Comparison of ENCODE assay signal across 8 mouse cellular contexts in the genomic region with DNA sequence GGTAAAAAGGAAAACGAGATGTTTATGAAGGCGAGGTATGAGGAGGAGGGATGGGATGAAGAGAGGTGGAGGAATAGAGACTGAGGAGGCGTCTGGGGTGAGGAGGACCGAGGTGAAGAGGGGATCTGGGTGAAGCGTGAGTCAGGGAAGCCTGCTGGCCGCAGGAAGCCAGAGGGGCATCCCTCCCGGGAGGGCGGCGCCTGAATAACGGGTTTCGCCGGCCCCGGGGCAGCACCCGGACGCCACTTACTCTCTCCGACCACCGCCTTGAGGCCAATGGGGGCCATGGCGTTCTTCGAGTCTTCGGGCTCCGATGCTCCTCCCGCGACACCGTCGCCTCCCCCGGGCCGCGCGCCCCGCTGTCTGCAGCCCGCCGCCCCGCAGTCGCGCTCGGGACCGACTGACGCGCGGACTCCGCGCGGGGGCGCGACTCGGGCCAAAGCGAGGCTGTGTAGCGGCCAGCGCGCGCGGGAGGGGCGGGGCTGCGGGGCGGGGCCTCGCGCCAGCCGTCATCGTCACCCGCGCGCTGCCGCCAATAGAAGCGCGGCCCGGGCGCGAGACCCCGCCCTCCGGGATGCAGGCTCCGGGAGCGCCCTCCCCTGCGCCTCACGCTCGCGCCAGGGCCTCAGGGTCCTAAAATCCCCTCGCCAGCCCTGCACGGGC. TPM values are rescaled to one million over a fixed set of nuclear protein-coding genes. Genes with fewer than 3 reads are reported as not detected.
DNase-seq lines count a peak whose midpoint lies in the region; ATAC-seq and TF ChIP-seq lines count a peak whose summit lies in the region.

A gene (minus strand): TSS at position 441 of the 663 bp plus-strand sequence.

- peak within 1 kb of the TSS; percentile 81 for H3K4me3 ChIP-seq in forebrain, embryonic 12.5 days (replicated peaks)
- H3K4me3 ChIP-seq in heart, postnatal 0 days (ENCODE audit: low read depth, low read length): peak within 1 kb of the TSS; percentile 83
- H3K4me3 ChIP-seq in neural tube, embryonic 14.5 days (ENCODE audit: low read depth, low read length): peak within 1 kb of the TSS; percentile 86
- H3K4me3 ChIP-seq in testis, adult 2 months (ENCODE audit: control insufficient read depth, low read depth, low read length): peak within 1 kb of the TSS; percentile 91

- H3K4me1 ChIP-seq in forebrain, embryonic 12.5 days: peaks cover 12% of the 10 kb centered on the region
- H3K4me1 ChIP-seq in heart, postnatal 0 days (ENCODE audit: control insufficient read depth, insufficient read depth): peaks cover 10% of the 10 kb centered on the region
- peaks cover 6% of the 10 kb centered on the region; the same call in 1 of the 2 replicates for H3K4me1 ChIP-seq in neural tube, embryonic 14.5 days (ENCODE audit: control insufficient read depth, insufficient read depth, low read length)
- H3K4me1 ChIP-seq in testis, adult 2 months (ENCODE audit: control insufficient read depth, insufficient read depth, low read length): peaks cover 5% of the 10 kb centered on the region

- no peak for TF ChIP-seq EP300 in heart, postnatal 0 days (IDR thresholded peaks at IDR 0.05; ENCODE audit: low read depth)

- DNase-seq in ES-CJ7 (ENCODE audit: low read depth, low spot score): peak; percentile 87
- DNase-seq in c-Kit-positive CD71-positive TER-119-positive erythroid progenitor cells, embryonic 14.5 days (ENCODE audit: low spot score): peak; percentile 80
- peak; percentile 89 for DNase-seq in heart, postnatal 0 days (ENCODE audit: low spot score)
- DNase-seq in kidney, postnatal 36 days: peak; percentile 94 to 97
- DNase-seq in lung, adult 18-20 months: peak; percentile 86 to 92

- H3K9me3 ChIP-seq in forebrain, embryonic 12.5 days: no peaks in the 10 kb centered on the region
- H3K9me3 ChIP-seq in heart, postnatal 0 days (replicated peaks; ENCODE audit: control insufficient read depth, low read length): no peaks in the 10 kb centered on the region
- no peaks in the 10 kb centered on the region for H3K9me3 ChIP-seq in neural tube, embryonic 14.5 days (ENCODE audit: control insufficient read depth, low read length)

- H3K36me3 ChIP-seq in forebrain, embryonic 12.5 days (replicated peaks): no peaks in the 10 kb centered on the region
- no peaks in the 10 kb centered on the region for H3K36me3 ChIP-seq in heart, postnatal 0 days (replicated peaks; ENCODE audit: control insufficient read depth, insufficient read depth, low read length)
- H3K36me3 ChIP-seq in neural tube, embryonic 14.5 days (ENCODE audit: control insufficient read depth, insufficient read depth, low read length): no peaks in the 10 kb centered on the region; the same call in 1 of the 2 replicates
- no peaks in the 10 kb centered on the region; the same call in 1 of the 2 replicates for H3K36me3 ChIP-seq in testis, adult 2 months (ENCODE audit: control insufficient read depth, insufficient read depth, low read length)

- peak; percentile 95 for ATAC-seq in forebrain, embryonic 12.5 days (ENCODE audit: low FRiP score)
- peak; percentile 93 for ATAC-seq in heart, postnatal 0 days (ENCODE audit: insufficient read depth, low read depth)
- ATAC-seq in neural tube, embryonic 14.5 days (ENCODE audit: low read depth): peak; percentile 93

- 0 out of 2 replicates have a peak, but pooled peaks have one; percentile 0 for TF ChIP-seq CTCF in heart, postnatal 0 days (IDR thresholded peaks at IDR 0.05; ENCODE audit: low read depth)
- TF ChIP-seq CTCF in testis, adult 2 months (IDR thresholded peaks at IDR 0.05; ENCODE audit: control insufficient read depth, insufficient read depth, insufficient replicate concordance, low read depth, low read length): no peak

- peak within 1 kb of the TSS; percentile 81 for H3K27ac ChIP-seq in forebrain, embryonic 12.5 days
- H3K27ac ChIP-seq in heart, postnatal 0 days (ENCODE audit: low read depth): peak within 1 kb of the TSS; percentile 84
- H3K27ac ChIP-seq in neural tube, embryonic 14.5 days (ENCODE audit: low read depth, low read length): peak within 1 kb of the TSS; percentile 91
- H3K27ac ChIP-seq in testis, adult 2 months (ENCODE audit: control insufficient read depth, insufficient read depth, low read depth, low read length): peak within 1 kb of the TSS; percentile 61

- peak within 1 kb of the TSS; percentile 95 for H3K4me2 ChIP-seq in forebrain, embryonic 12.5 days
- peak within 1 kb of the TSS; percentile 79 for H3K4me2 ChIP-seq in heart, postnatal 0 days (ENCODE audit: low read depth, low read length)
- peak within 1 kb of the TSS; percentile 69 for H3K4me2 ChIP-seq in neural tube, embryonic 14.5 days (ENCODE audit: low read depth, low read length)

- 0% methylated on average over 64 of the region's 78 CpGs for WGBS in forebrain, embryonic 12.5 days
- WGBS in heart, postnatal 0 days: under 1% methylated on average over 40 of the region's 78 CpGs
- WGBS in neural tube, embryonic 14.5 days: 0% methylated on average over 37 of the region's 78 CpGs

- peaks cover 13% of the 10 kb centered on the region for H3K27me3 ChIP-seq in forebrain, embryonic 12.5 days
- H3K27me3 ChIP-seq in heart, postnatal 0 days (ENCODE audit: control insufficient read depth, insufficient read depth, low read length): peaks cover 5% of the 10 kb centered on the region; the same call in 1 of the 2 replicates
- no peaks in the 10 kb centered on the region for H3K27me3 ChIP-seq in neural tube, embryonic 14.5 days (ENCODE audit: control insufficient read depth, insufficient read depth, low read length)
- H3K27me3 ChIP-seq in testis, adult 2 months (ENCODE audit: control insufficient read depth, insufficient read depth, low read length): no peaks in the 10 kb centered on the region

- TF ChIP-seq POLR2A in testis, adult 2 months (IDR thresholded peaks at IDR 0.05; ENCODE audit: control insufficient read depth, low read depth, low read length): peak; percentile 66

- peak within 1 kb of the TSS; percentile 85 for H3K9ac ChIP-seq in forebrain, embryonic 12.5 days
- peak within 1 kb of the TSS; percentile 75 for H3K9ac ChIP-seq in heart, postnatal 0 days (replicated peaks; ENCODE audit: low read depth, low read length)
- H3K9ac ChIP-seq in neural tube, embryonic 14.5 days (replicated peaks; ENCODE audit: low read depth, low read length): peak within 1 kb of the TSS; percentile 92

RNA-seq across cellular contexts. Expression of the gene that starts here (rescaled TPM):
- 68.5 and 73.5 TPM in 2 replicates for polyA plus RNA-seq in forebrain, embryonic 12.5 days (2016; fragmentation: Nextera tagmentation; extraction: Ambion mirVana)
- total RNA-seq in heart, postnatal 0 days (2014; rRNA removed; ENCODE audit: low replicate concordance): 12.6 and 46.0 TPM in 2 replicates
- 20.9 and 23.5 TPM in 2 replicates for polyA plus RNA-seq in heart, postnatal 0 days (2015; fragmentation: Nextera tagmentation; extraction: Ambion mirVana)
- polyA plus RNA-seq in neural tube, embryonic 14.5 days (2014; fragmentation: Nextera tagmentation; extraction: Ambion mirVana): 290 and 312 TPM in 2 replicates
- 12.9 and 15.2 TPM in 2 replicates for polyA plus RNA-seq in testis, adult 2 months (2012; rRNA removed)

Comparison
In these comparisons a context has a peak if more than half of its experiments do, and no peak if none do; other contexts are left out.
1. Peak in every context shown above with its lines: DNase-seq, ATAC-seq, H3K4me3 ChIP-seq and H3K27ac ChIP-seq.